Mouse (Mus musculus) 3T3-L1 (cell line): ENCODE data around the gene Csf2rb2.
A peak's percentile ranks its signal among the peaks of the same experiment; 100 is the strongest.
"Not testable (repeated sequence)": the region's sequence is repeated elsewhere in the genome, so short reads cannot be mapped to it uniquely, and the experiment has no call there.

Experiments used
- DNase-seq: peaks from one replicate; pipeline ENCODE4 v3.0.0-alpha.2; 2015; ENCODE audit warnings: low read depth, low spot score

Gene Csf2rb2

GRCm38 (mm10) chr15:78305341-78305933 lies at the start of gene Csf2rb2:
TSS of gene Csf2rb2 (minus strand) at chr15:78305721.
- no peak for DNase-seq

GRCm38 (mm10) chr15:78354958-78355357 lies 49.4 kb upstream of the Csf2rb2 start:
- peak; percentile 69 for DNase-seq

GRCm38 (mm10) chr15:78351586-78352165 lies 46.2 kb upstream of the Csf2rb2 start:
- peak; percentile 6 for DNase-seq

- DNase-seq: no peak
These were observed 39.0 kb upstream of the Csf2rb2 start for GRCm38 (mm10) chr15:78344567-78344966.

- DNase-seq: no peak
These were observed 38.2 kb upstream of the Csf2rb2 start for GRCm38 (mm10) chr15:78343683-78344082.

GRCm38 (mm10) chr15:78340919-78341318 lies 35.4 kb upstream of the Csf2rb2 start:
- not testable (repeated sequence) for DNase-seq

GRCm38 (mm10) chr15:78339627-78340423 lies 34.3 kb upstream of the Csf2rb2 start:
- peak; percentile 69 for DNase-seq

GRCm38 (mm10) chr15:78334380-78334779 lies 28.9 kb upstream of the Csf2rb2 start:
- no peak for DNase-seq

- no peak for DNase-seq
These were observed 27.5 kb upstream of the Csf2rb2 start for GRCm38 (mm10) chr15:78332981-78333380.

GRCm38 (mm10) chr15:78331523-78332340 lies 26.2 kb upstream of the Csf2rb2 start:
- no peak for DNase-seq

- DNase-seq: peak; percentile 65
These were observed 25.2 kb upstream of the Csf2rb2 start for GRCm38 (mm10) chr15:78330706-78331105.

GRCm38 (mm10) chr15:78329972-78330371 lies 24.5 kb upstream of the Csf2rb2 start:
- DNase-seq: not testable (repeated sequence)

GRCm38 (mm10) chr15:78328520-78329097 lies 23.1 kb upstream of the Csf2rb2 start:
- DNase-seq: no peak

GRCm38 (mm10) chr15:78327753-78328341 lies 22.3 kb upstream of the Csf2rb2 start:
- not testable (repeated sequence) for DNase-seq

GRCm38 (mm10) chr15:78326747-78327146 lies 21.2 kb upstream of the Csf2rb2 start:
- DNase-seq: no peak

GRCm38 (mm10) chr15:78325671-78326339 lies 20.3 kb upstream of the Csf2rb2 start, which contains the start of gene Csf2rb:
TSS of gene Csf2rb (plus strand) at chr15:78325752.
- DNase-seq: no peak

GRCm38 (mm10) chr15:78324294-78324693 lies 18.8 kb upstream of the Csf2rb2 start:
- DNase-seq: no peak

- DNase-seq: no peak
These were observed 17.8 kb upstream of the Csf2rb2 start for GRCm38 (mm10) chr15:78323366-78323765.

- peak; percentile 74 for DNase-seq
These were observed 15.4 kb upstream of the Csf2rb2 start for GRCm38 (mm10) chr15:78320825-78321496.
